Mouse (Mus musculus) bone marrow macrophage, adult 2 months (primary cell): ENCODE results near the gene Gm45521.

Experiments used
- CTCF ChIP-seq: IDR thresholded peaks from 2 replicates; pipeline ENCODE4 v1.5.1; 2012; ENCODE audit warnings: low read depth, mild to moderate bottlenecking, low read length, moderate library complexity
- POLR2A ChIP-seq: IDR thresholded peaks from 2 replicates; pipeline ENCODE4 v1.6.1; 2012; ENCODE audit warnings: mild to moderate bottlenecking, low read depth, low read length, borderline replicate concordance

DNA sequence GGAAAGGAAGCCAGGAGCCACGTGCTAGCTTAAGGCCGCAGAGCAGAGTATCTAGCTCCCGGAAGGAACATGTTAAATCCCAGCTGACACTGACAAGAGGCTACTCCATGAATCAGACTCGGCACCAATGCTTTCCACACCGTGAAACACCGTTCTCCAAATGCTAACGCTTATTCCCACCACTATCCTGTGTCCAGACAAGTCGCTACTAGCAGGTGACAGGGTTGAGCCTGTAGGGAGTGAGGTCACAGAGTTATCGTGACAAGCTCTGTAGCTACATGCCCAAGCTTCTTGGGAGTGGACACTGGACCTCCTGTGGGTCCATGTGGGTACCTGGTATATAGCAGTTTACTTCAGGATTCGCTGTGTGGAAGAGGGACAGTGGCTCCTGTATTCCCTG, 661 bp upstream of the Gm45521 start:
- no peak for TF ChIP-seq POLR2A
- TF ChIP-seq CTCF: no peak
